Mouse (Mus musculus) thymus, postnatal 10 days (tissue): ENCODE results near the gene Zfp638.
"Not testable (repeated sequence)": the region's sequence is repeated elsewhere in the genome, so short reads cannot be mapped to it uniquely, and the experiment has no call there.

Experiments
- DNase-seq, 2 experiments: peaks; one replicate each; pipeline ENCODE4 v3.0.0; 2021; ENCODE audit warnings: low spot score in 2 of 2

The Zfp638 gene

GRCm38 (mm10) chr6:84009915-84010302 is 143.0 kb downstream of the Zfp638 start:
- no peak for DNase-seq

GRCm38 (mm10) chr6:84010303-84011225 is 143.7 kb downstream of the Zfp638 start:
- DNase-seq: no peak

GRCm38 (mm10) chr6:84014961-84015683 is 148.2 kb downstream of the Zfp638 start:
- not testable (repeated sequence) for DNase-seq

GRCm38 (mm10) chr6:84016851-84017250 is 149.9 kb downstream of the Zfp638 start:
- no peak for DNase-seq

GRCm38 (mm10) chr6:84017392-84017791 is 150.5 kb downstream of the Zfp638 start:
- DNase-seq: no peak

GRCm38 (mm10) chr6:84018906-84019550 is 152.1 kb downstream of the Zfp638 start:
- DNase-seq: no peak

GRCm38 (mm10) chr6:84020002-84020401 is 153.1 kb downstream of the Zfp638 start:
- DNase-seq: no peak

- no peak for DNase-seq
Observed at GRCm38 (mm10) chr6:84021990-84022389, 155.1 kb downstream of the Zfp638 start.

GRCm38 (mm10) chr6:84025636-84026035 is 158.7 kb downstream of the Zfp638 start:
- no peak for DNase-seq

- DNase-seq: no peak
Observed at GRCm38 (mm10) chr6:84028791-84029190, 161.9 kb downstream of the Zfp638 start.

- DNase-seq: no peak
Observed at GRCm38 (mm10) chr6:84029775-84030174, 162.9 kb downstream of the Zfp638 start.

GRCm38 (mm10) chr6:84032516-84032915 is 165.6 kb downstream of the Zfp638 start:
- DNase-seq: not testable (repeated sequence)
